Mouse (Mus musculus) heart, embryonic 12.5 days (tissue): ENCODE results near the gene Olfr481. TPM values are rescaled to one million over a fixed set of nuclear protein-coding genes. Genes with fewer than 3 reads are reported as not detected.

ENCODE experiments used
- ATAC-seq: fragments of 200-750 bp; cut with Nextera tagmentation; 2 replicates; pipeline ENCODE4 v1.8.0; 2017; ENCODE audit warnings: moderate TSS enrichment, moderate library complexity; ENCODE audit not compliant: insufficient number of reproducible peaks, low FRiP score
- H3K27ac ChIP-seq: fragments of 300-500 bp; sonication (generic); 2 replicates; pipeline ENCODE4 v1.5.1; 2016; ENCODE audit warnings: mild to moderate bottlenecking, moderate library complexity; ENCODE audit not compliant: poor library complexity, severe bottlenecking
- H3K27me3 ChIP-seq: fragments of 300-500 bp; sonication (generic); replicated peaks from 2 replicates; pipeline ENCODE4 v1.6.1; 2016; ENCODE audit warnings: mild to moderate bottlenecking, moderate library complexity
- H3K36me3 ChIP-seq: fragments of 300-500 bp; sonication (generic); 2 replicates; pipeline ENCODE4 v1.6.1; 2016; ENCODE audit warnings: mild to moderate bottlenecking, moderate library complexity
- H3K4me1 ChIP-seq: fragments of 300-500 bp; sonication (generic); replicated peaks from 2 replicates; pipeline ENCODE4 v1.6.1; 2016; ENCODE audit warnings: mild to moderate bottlenecking
- H3K4me2 ChIP-seq: fragments of 300-500 bp; sonication (generic); 2 replicates; pipeline ENCODE4 v1.6.1; 2016; ENCODE audit warnings: mild to moderate bottlenecking, moderate library complexity
- H3K4me3 ChIP-seq: fragments of 300-500 bp; sonication (generic); 2 replicates; pipeline ENCODE4 v1.5.1; 2016; ENCODE audit warnings: mild to moderate bottlenecking
- H3K9ac ChIP-seq: fragments of 300-500 bp; sonication (generic); 2 replicates; pipeline ENCODE4 v1.6.1; 2016; ENCODE audit warnings: mild to moderate bottlenecking, moderate library complexity
- H3K9me3 ChIP-seq: fragments of 300-500 bp; sonication (generic); replicated peaks from 2 replicates; pipeline ENCODE4 v1.6.1; 2016; ENCODE audit warnings: mild to moderate bottlenecking, moderate library complexity
- WGBS: fragments of 180-500 bp; shearing (Covaris S2); methylation state at CpG from one replicate; pipeline ENCODE4 v1.1.7; 2016; 5-methylcytosine and 5-hydroxymethylcytosine counted together
- polyA plus RNA-seq: library from polyadenylated mRNA; unstranded; fragments of >200 nt; fragmentation: Nextera tagmentation; extraction: Ambion mirVana; gene quantifications from 2 replicates; pipeline ENCODE4 v1.2.1, GENCODE M21; 2016

Olfr481 gene
- not detected in 2 replicates for polyA plus RNA-seq

- H3K36me3 ChIP-seq, result no peaks in the 10 kb centered on the region
- ATAC-seq, result no peak
- no peak within 1 kb of the TSS for H3K9ac ChIP-seq
- no peak within 1 kb of the TSS for H3K27ac ChIP-seq
- no peaks in the 10 kb centered on the region for H3K27me3 ChIP-seq
- H3K9me3 ChIP-seq, result peaks cover 3% of the 10 kb centered on the region; the same call in 1 of the 2 replicates
- no peak within 1 kb of the TSS for H3K4me2 ChIP-seq
- H3K4me3 ChIP-seq, result no peak within 1 kb of the TSS
- H3K4me1 ChIP-seq, result no peaks in the 10 kb centered on the region
Measured at GRCm38 (mm10) chr7:108079555-108079954, at the start of gene Olfr481. TSS of gene Olfr481 (plus strand) at chr7:108079855.

DNA sequence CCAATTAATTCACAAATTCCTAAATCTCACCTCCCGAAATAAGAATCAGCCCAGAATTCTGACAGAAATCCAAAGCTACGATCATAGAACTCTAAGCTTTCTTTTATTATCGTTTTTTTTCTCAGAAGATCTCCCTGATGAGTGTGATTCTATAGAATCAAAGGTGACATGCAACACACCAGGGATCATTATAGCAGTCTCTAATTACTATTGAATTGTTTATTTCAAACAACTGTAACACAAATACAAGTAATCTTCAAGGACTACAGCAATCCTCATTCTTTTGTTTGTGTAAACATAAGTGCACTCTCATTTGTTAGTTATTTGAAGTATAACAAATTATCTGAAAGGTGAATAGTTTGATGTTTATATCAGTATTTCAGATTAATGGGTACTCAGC is 45.8 kb upstream of the Olfr481 start, which contains the start of gene Olfr478:
Gene Olfr478 (minus strand): TSS at position 101 of the 400 bp plus-strand sequence.
- H3K4me2 ChIP-seq, result no peak within 1 kb of the TSS
- H3K9ac ChIP-seq, result no peak within 1 kb of the TSS
- no peak for ATAC-seq
- peaks cover 14% of the 10 kb centered on the region; the same call in 1 of the 2 replicates for H3K9me3 ChIP-seq
- no peak within 1 kb of the TSS for H3K4me3 ChIP-seq
- H3K36me3 ChIP-seq, result no peaks in the 10 kb centered on the region
- WGBS, result 62% methylated on average over 3 of the region's 3 CpGs
- H3K4me1 ChIP-seq, result no peaks in the 10 kb centered on the region
- no peaks in the 10 kb centered on the region for H3K27me3 ChIP-seq
- no peak within 1 kb of the TSS for H3K27ac ChIP-seq

DNA sequence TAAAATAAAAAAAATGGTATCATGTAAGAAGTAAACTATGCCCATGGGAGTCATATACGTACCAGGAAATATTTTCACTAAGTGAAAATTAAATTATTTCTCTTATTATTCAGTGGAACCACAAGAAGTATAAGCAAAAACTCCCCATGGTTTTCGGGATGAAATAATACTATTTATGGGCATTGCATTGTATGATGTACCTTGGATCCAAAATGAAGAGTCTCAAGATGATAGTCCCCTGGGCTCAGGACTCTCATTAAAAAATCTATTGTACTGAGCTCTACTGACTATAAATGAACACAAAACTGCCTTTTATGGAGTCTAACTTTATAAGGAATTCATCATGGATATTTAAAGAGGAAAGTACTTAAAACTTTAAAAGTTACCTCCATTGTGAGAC is 29.3 kb upstream of the Olfr481 start, which contains the start of gene Olfr479:
Gene Olfr479 (plus strand): TSS at position 301 of the 400 bp plus-strand sequence.
- Histone ChIP-seq H3K4me3 (no peak within 1 kb of the TSS), H3K27me3 (no peaks in the 10 kb centered on the region), H3K4me2 (no peak within 1 kb of the TSS), H3K27ac (no peak within 1 kb of the TSS), H3K9ac (no peak within 1 kb of the TSS), H3K9me3 (no peaks in the 10 kb centered on the region), H3K4me1 (no peaks in the 10 kb centered on the region), H3K36me3 (no peaks in the 10 kb centered on the region)
- ATAC-seq, result no peak
- 78% methylated on average over 2 of the region's 2 CpGs for WGBS

- 78% methylated on average over 1 of the region's 1 CpGs for WGBS
- Histone ChIP-seq H3K4me2 (no peak within 1 kb of the TSS), H3K9ac (no peak within 1 kb of the TSS), H3K36me3 (no peaks in the 10 kb centered on the region), H3K27me3 (no peaks in the 10 kb centered on the region), H3K27ac (no peak within 1 kb of the TSS), H3K4me1 (no peaks in the 10 kb centered on the region), H3K9me3 (peaks cover 9% of the 10 kb centered on the region), H3K4me3 (no peak within 1 kb of the TSS)
- ATAC-seq, result no peak
Measured at GRCm38 (mm10) chr7:108067246-108067645, 12.4 kb upstream of the Olfr481 start, which contains the start of gene Olfr480. TSS of gene Olfr480 (minus strand) at chr7:108067346.

DNA sequence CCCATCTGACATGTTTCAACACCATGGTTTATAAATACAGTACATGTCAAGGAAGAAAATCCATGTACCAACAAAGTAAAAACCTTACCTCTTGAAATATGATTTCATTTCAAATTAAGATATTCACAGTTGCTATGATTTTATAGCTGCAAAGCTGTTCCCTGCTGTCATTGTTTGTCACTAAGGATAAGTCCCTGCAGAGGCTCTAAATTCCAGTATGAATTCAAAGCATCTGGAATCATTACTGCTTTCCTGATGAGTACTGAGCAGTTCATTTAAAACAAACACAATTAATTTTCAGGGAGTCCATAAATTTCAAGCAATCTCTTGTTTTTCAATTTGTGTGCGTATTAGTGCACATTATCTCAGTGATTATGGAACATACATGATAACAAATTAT is 17.8 kb downstream of the Olfr481 start, which contains the start of gene Olfr482:
Gene Olfr482 (minus strand): TSS at position 101 of the 400 bp plus-strand sequence.
- Histone ChIP-seq H3K4me2 (no peak within 1 kb of the TSS), H3K9ac (no peak within 1 kb of the TSS), H3K9me3 (no peaks in the 10 kb centered on the region), H3K27me3 (no peaks in the 10 kb centered on the region), H3K27ac (no peak within 1 kb of the TSS), H3K36me3 (no peaks in the 10 kb centered on the region), H3K4me3 (no peak within 1 kb of the TSS), H3K4me1 (no peaks in the 10 kb centered on the region)
- ATAC-seq, result no peak
- WGBS, result 67% methylated on average over 1 of the region's 1 CpGs

DNA sequence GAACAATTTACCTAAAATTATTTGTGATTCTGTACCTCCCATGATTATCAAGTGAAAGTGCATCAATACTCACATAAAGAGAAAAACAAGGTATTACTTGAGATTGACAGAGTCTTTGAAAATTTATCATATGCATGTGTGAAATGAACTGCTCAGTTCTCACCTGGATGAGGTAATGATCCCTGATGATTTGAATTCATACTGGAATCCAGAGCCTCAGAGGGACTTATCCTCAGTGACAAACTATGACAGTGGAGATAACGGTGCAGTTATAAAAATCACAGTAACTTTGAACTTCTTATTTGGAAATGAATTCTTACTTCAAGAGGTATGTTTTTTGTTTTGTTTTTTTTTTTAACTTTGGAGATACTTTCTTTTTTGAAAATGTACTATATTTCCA is 20.9 kb downstream of the Olfr481 start, which contains the start of gene Olfr483:
Gene Olfr483 (plus strand): TSS at position 301 of the 400 bp plus-strand sequence.
- no peak within 1 kb of the TSS for H3K27ac ChIP-seq
- H3K4me1 ChIP-seq, result no peaks in the 10 kb centered on the region
- H3K9me3 ChIP-seq, result no peaks in the 10 kb centered on the region
- H3K36me3 ChIP-seq, result no peaks in the 10 kb centered on the region
- no peak for ATAC-seq
- H3K4me2 ChIP-seq, result no peak within 1 kb of the TSS
- H3K4me3 ChIP-seq, result no peak within 1 kb of the TSS
- 63% methylated on average over 1 of the region's 1 CpGs for WGBS
- H3K9ac ChIP-seq, result no peak within 1 kb of the TSS
- H3K27me3 ChIP-seq, result no peaks in the 10 kb centered on the region

- ATAC-seq, result no peak
- WGBS, result 14% methylated on average over 1 of the region's 1 CpGs
- Histone ChIP-seq H3K27ac (no peak overlapping the region), H3K4me3 (no peak overlapping the region), H3K4me1 (no peaks in the 10 kb centered on the region), H3K27me3 (no peaks in the 10 kb centered on the region), H3K36me3 (no peaks in the 10 kb centered on the region), H3K4me2 (no peak overlapping the region), H3K9ac (no peak overlapping the region), H3K9me3 (no peaks in the 10 kb centered on the region)
Measured at GRCm38 (mm10) chr7:108120681-108121080, 41.0 kb downstream of the Olfr481 start.

DNA sequence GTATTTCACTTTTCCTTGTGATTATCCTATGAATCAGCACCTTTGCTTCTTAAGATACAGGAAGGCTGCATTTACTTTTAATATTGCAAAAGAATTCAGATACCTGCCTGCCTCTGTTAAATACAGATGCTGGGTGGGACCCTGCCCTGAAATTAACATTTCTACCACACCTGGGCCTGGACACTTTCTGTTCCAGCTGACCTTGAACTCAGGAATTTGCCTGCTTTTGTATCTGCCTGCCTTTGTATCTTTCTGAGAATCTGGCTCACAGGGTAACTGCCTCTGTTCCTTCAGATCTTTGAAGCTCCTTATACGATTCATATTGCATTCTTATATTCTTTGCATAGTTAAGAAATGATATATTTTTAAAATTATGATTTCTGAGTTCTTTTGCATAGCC is 41.8 kb downstream of the Olfr481 start:
- Histone ChIP-seq H3K9me3 (no peaks in the 10 kb centered on the region), H3K4me1 (no peaks in the 10 kb centered on the region), H3K4me3 (no peak overlapping the region), H3K9ac (no peak overlapping the region), H3K27ac (no peak overlapping the region), H3K4me2 (no peak overlapping the region), H3K27me3 (no peaks in the 10 kb centered on the region), H3K36me3 (no peaks in the 10 kb centered on the region)
- 46% methylated on average over 1 of the region's 1 CpGs for WGBS
- no peak for ATAC-seq

DNA sequence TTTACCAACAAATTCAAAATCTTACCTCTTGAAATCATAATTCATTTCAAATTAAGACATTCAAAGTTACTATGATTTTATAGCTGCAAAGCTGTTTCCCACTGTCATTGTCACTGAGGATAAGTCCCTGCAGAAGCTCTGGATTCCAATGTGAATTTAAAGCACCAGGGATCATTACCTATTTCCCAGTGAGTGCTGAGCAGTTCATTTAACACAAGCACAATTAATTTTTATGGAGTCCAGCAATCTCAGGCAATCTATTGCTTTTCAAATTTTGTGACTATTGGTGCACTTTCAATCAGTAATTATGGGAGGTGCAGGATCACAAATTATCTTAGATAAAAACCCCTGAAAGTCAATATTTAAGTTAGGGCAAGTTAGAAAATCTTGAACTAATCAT is 47.7 kb downstream of the Olfr481 start, which contains the start of gene Olfr484:
Gene Olfr484 (minus strand): TSS at position 101 of the 400 bp plus-strand sequence.
- no peak within 1 kb of the TSS for H3K9ac ChIP-seq
- ATAC-seq, result no peak
- no peaks in the 10 kb centered on the region for H3K36me3 ChIP-seq
- H3K4me1 ChIP-seq, result no peaks in the 10 kb centered on the region
- H3K27me3 ChIP-seq, result no peaks in the 10 kb centered on the region
- no peak within 1 kb of the TSS for H3K4me3 ChIP-seq
- no peak within 1 kb of the TSS for H3K27ac ChIP-seq
- H3K4me2 ChIP-seq, result no peak within 1 kb of the TSS
- H3K9me3 ChIP-seq, result no peaks in the 10 kb centered on the region

Other genes with a start within 250 kb of the Olfr481 start
- gene Olfr470, start 232.4 kb upstream of the Olfr481 start, polyA plus RNA-seq, result not detected in 2 replicates
- gene Olfr472, start 182.0 kb upstream of the Olfr481 start, polyA plus RNA-seq, result not detected in 2 replicates
- gene Olfr473, start 149.4 kb upstream of the Olfr481 start, polyA plus RNA-seq, result not detected in 2 replicates
- gene Olfr474, start 125.2 kb upstream of the Olfr481 start, polyA plus RNA-seq, result not detected in 2 replicates
- not detected in 2 replicates for gene Olfr476, start 115.1 kb upstream of the Olfr481 start, polyA plus RNA-seq
- not detected in 2 replicates for gene Olfr477, start 93.2 kb upstream of the Olfr481 start, polyA plus RNA-seq
- gene Olfr478, start 45.9 kb upstream of the Olfr481 start, polyA plus RNA-seq, result not detected in 2 replicates
- not detected in 2 replicates for gene Olfr479, start 29.2 kb upstream of the Olfr481 start, polyA plus RNA-seq
- gene Olfr480, start 12.5 kb upstream of the Olfr481 start, polyA plus RNA-seq, result not detected in 2 replicates
- gene Olfr482, start 17.7 kb downstream of the Olfr481 start, polyA plus RNA-seq, result not detected in 2 replicates
- gene Olfr483, start 21.0 kb downstream of the Olfr481 start, polyA plus RNA-seq, result not detected in 2 replicates
- not detected in 2 replicates for gene Olfr484, start 47.6 kb downstream of the Olfr481 start, polyA plus RNA-seq
- gene Olfr485, start 80.0 kb downstream of the Olfr481 start, polyA plus RNA-seq, result not detected in 2 replicates
- not detected in 2 replicates for gene Olfr486, start 92.9 kb downstream of the Olfr481 start, polyA plus RNA-seq
- gene Olfr487, start 134.8 kb downstream of the Olfr481 start, polyA plus RNA-seq, result not detected in 2 replicates
- gene Olfr488, start 178.5 kb downstream of the Olfr481 start, polyA plus RNA-seq, result not detected in 2 replicates
- not detected in 2 replicates for gene Olfr490, start 209.1 kb downstream of the Olfr481 start, polyA plus RNA-seq
- gene Olfr491, start 233.6 kb downstream of the Olfr481 start, polyA plus RNA-seq, result not detected in 2 replicates
- gene Olfr492, start 243.8 kb downstream of the Olfr481 start, polyA plus RNA-seq, result not detected in 2 replicates